ENCODE assay signal across 8 mouse cellular contexts in genomic region chr4:95053041-95053790, GRCm38 (mm10). TPM values are rescaled to one million over a fixed set of nuclear protein-coding genes. Genes with fewer than 3 reads are reported as not detected.
A peak's percentile ranks its signal among the peaks of the same experiment; 100 is the strongest.
DNase-seq lines count a peak whose midpoint lies in the region; ATAC-seq and TF ChIP-seq lines count a peak whose summit lies in the region.

No protein-coding gene starts in this region.

- H3K9me3 ChIP-seq in heart, embryonic 14.5 days (ENCODE audit: control insufficient read depth, low read length), result no peaks in the 10 kb centered on the region
- H3K9me3 ChIP-seq in liver, embryonic 11.5 days (ENCODE audit: control insufficient read depth, low read length), result no peaks in the 10 kb centered on the region

- peak; percentile 46 for ATAC-seq in CD4-positive, CD25-positive, alpha-beta regulatory T cell, adult 4 months
- peak; percentile 28 for ATAC-seq in heart, embryonic 14.5 days (ENCODE audit: insufficient number of reproducible peaks, insufficient read depth, low FRiP score, low read depth)
- ATAC-seq in liver, embryonic 11.5 days (replicated peaks; ENCODE audit: low FRiP score), result peak; percentile 50

- peaks cover 16% of the 10 kb centered on the region; the same call in 1 of the 2 replicates for H3K36me3 ChIP-seq in heart, embryonic 14.5 days (ENCODE audit: control insufficient read depth, insufficient read depth, low read length)
- H3K36me3 ChIP-seq in liver, embryonic 11.5 days (ENCODE audit: control insufficient read depth, insufficient read depth, low read length), result no peaks in the 10 kb centered on the region
- H3K36me3 ChIP-seq in myocyte (ENCODE audit: control insufficient read depth, insufficient read depth), result no peaks in the 10 kb centered on the region

- peak; percentile 57 for TF ChIP-seq POLR2A in myocyte (IDR thresholded peaks at IDR 0.05; ENCODE audit: insufficient read length, low read depth)

- H3ac ChIP-seq in myocyte (ENCODE audit: control insufficient read depth, insufficient read length), result peak overlapping the region; percentile 51

- DNase-seq in c-Kit-negative CD71-positive TER-119-positive erythroid progenitor cells, embryonic 14.5 days (ENCODE audit: low read depth, low spot score), result peak; percentile 6
- peak; percentile 98 for DNase-seq in fibroblast of lung, adult 2 months (ENCODE audit: low read depth)
- DNase-seq in kidney, postnatal 10 days, result peak; percentile 95
- DNase-seq in liver, embryonic 11.5 days (ENCODE audit: low spot score), result peak; percentile 82
- DNase-seq in spleen, postnatal 4 days (ENCODE audit: low spot score in 2 of 2), result peak; percentile 79 to 86

- peaks cover 30% of the 10 kb centered on the region for H3K79me2 ChIP-seq in myocyte (ENCODE audit: control insufficient read depth, insufficient read depth)

- H3K4me2 ChIP-seq in heart, embryonic 14.5 days (ENCODE audit: low read length), result peak overlapping the region; percentile 88
- H3K4me2 ChIP-seq in liver, embryonic 11.5 days, result peak overlapping the region; percentile 97
- H3K4me2 ChIP-seq in myocyte (ENCODE audit: low read depth), result peak overlapping the region; percentile 86

- H3K27me3 ChIP-seq in heart, embryonic 14.5 days (ENCODE audit: control insufficient read depth, insufficient read depth, low read length), result no peaks in the 10 kb centered on the region
- peaks cover 2% of the 10 kb centered on the region; the same call in 1 of the 2 replicates for H3K27me3 ChIP-seq in liver, embryonic 11.5 days (replicated peaks; ENCODE audit: control insufficient read depth, insufficient read depth, low read length)
- H3K27me3 ChIP-seq in myocyte (ENCODE audit: control insufficient read depth, insufficient read depth, insufficient read length), result no peaks in the 10 kb centered on the region

- H3K4me1 ChIP-seq in heart, embryonic 14.5 days (ENCODE audit: control insufficient read depth in 2 of 2, insufficient read depth in 2 of 2, low read length in 2 of 2), result peaks cover 0 to 16% of the 10 kb centered on the region in 2 experiments; a peak in 2 of 4 replicates
- H3K4me1 ChIP-seq in liver, embryonic 11.5 days (replicated peaks; ENCODE audit: control insufficient read depth, insufficient read depth, low read length), result peaks cover 4% of the 10 kb centered on the region

- under 1% methylated on average over 29 of the region's 29 CpGs for WGBS in heart, embryonic 14.5 days
- under 1% methylated on average over 29 of the region's 29 CpGs for WGBS in liver, embryonic 11.5 days

- peak overlapping the region; percentile 100 for H3K27ac ChIP-seq in heart, embryonic 14.5 days (replicated peaks in 1 of 2; ENCODE audit: control insufficient read depth in 1 of 2, insufficient read depth in 1 of 2, low read depth in 2 of 2, low read length in 2 of 2)
- peak overlapping the region; percentile 71 for H3K27ac ChIP-seq in liver, embryonic 11.5 days (ENCODE audit: low read depth, low read length)

- peak overlapping the region; percentile 84 to 93 for H3K4me3 ChIP-seq in heart, embryonic 14.5 days (ENCODE audit: control insufficient read depth in 1 of 2, insufficient read depth in 1 of 2, low read depth in 1 of 2, low read length in 2 of 2)
- peak overlapping the region; percentile 64 for H3K4me3 ChIP-seq in liver, embryonic 11.5 days (ENCODE audit: low read depth, low read length)
- H3K4me3 ChIP-seq in myocyte, result peak overlapping the region; percentile 100

- H3K9ac ChIP-seq in heart, embryonic 14.5 days (ENCODE audit: low read length), result peak overlapping the region; percentile 95
- peak overlapping the region; percentile 79 for H3K9ac ChIP-seq in liver, embryonic 11.5 days (ENCODE audit: low read depth, low read length)

TF ChIP-seq in myocyte, 11 proteins besides CTCF, POLR2A, EP300 and RAD21:
- TF ChIP-seq MYOD1 (IDR thresholded peaks at IDR 0.05; ENCODE audit: control insufficient read depth in 1 of 3, insufficient read length in 2 of 3, low read depth in 2 of 3) (peak in 1 of 3 experiments; percentile 12), MYOG (IDR thresholded peaks at IDR 0.05; ENCODE audit: control insufficient read depth in 1 of 3, insufficient read depth in 1 of 3, insufficient read length in 2 of 3, low read depth in 2 of 3) (no peak), E2F4 (IDR thresholded peaks at IDR 0.05; ENCODE audit: insufficient read depth) (no peak), POLR2AphosphoS2 (IDR thresholded peaks at IDR 0.05; ENCODE audit: insufficient read length, low read depth) (peak; percentile 62), CEBPB (IDR thresholded peaks at IDR 0.05; ENCODE audit: insufficient read depth, poor library complexity, severe bottlenecking) (no peak)

RNA-seq across cellular contexts. Expression of gene Jun, which starts 1.2 kb away (rescaled TPM):
- 10 to 100 TPM; 19.7 to 31.0 TPM for polyA plus RNA-seq in CD4-positive, CD25-positive, alpha-beta regulatory T cell, adult 4 months (2017; shearing (Covaris generic))
- 35.6 and 39.3 TPM in 2 replicates for polyA plus RNA-seq in heart, embryonic 14.5 days (2014; fragmentation: Nextera tagmentation; extraction: Ambion mirVana)
- polyA plus RNA-seq in liver, embryonic 11.5 days (2014; fragmentation: Nextera tagmentation; extraction: Ambion mirVana), result 16.4 and 20.7 TPM in 2 replicates
- polyA plus RNA-seq in myocyte (2012; fragmentation: generic; extraction: Trizol), result 51.3 TPM

Comparison
In these comparisons a context has a peak if more than half of its experiments do, and no peak if none do; other contexts are left out.
1. Peak in every context shown above with its lines: DNase-seq, ATAC-seq, H3K4me3 ChIP-seq and H3K27ac ChIP-seq.
2. DNase-seq: peak in every context shown above with its lines; median percentile 98 in fibroblast of lung, adult 2 months; 95 in kidney, postnatal 10 days; 82 in spleen, postnatal 4 days; 82 in liver, embryonic 11.5 days; 6 in c-Kit-negative CD71-positive TER-119-positive erythroid progenitor cells, embryonic 14.5 days.